Mouse (Mus musculus): ENCODE measurements around the gene Krtcap2. TPM values are rescaled to one million over a fixed set of nuclear protein-coding genes. Genes with fewer than 3 reads are reported as not detected.

Krtcap2 gene
- polyA plus RNA-seq, 1 experiment from 2014 or later: 274 TPM

GRCm38 (mm10) chr3:89227307-89228179 is 18.2 kb upstream of the Krtcap2 start:
- peak; percentile 65 for ATAC-seq (replicated peaks; ENCODE audit: insufficient number of reproducible peaks, low FRiP score, low TSS enrichment)
- Histone ChIP-seq H3K9ac (ENCODE audit: low read depth, low read length) (peak overlapping the region; percentile 58; the same call in 1 of the 2 replicates), H3K4me3 (ENCODE audit: low read depth, low read length) (peak overlapping the region; percentile 49), H3K27ac (ENCODE audit: low read depth, low read length) (0 out of 2 replicates have a peak overlapping the region, but pooled peaks have one; percentile 22), H3K36me3 (ENCODE audit: control insufficient read depth, insufficient read depth, low read length) (no peaks in the 10 kb centered on the region), H3K4me2 (peak overlapping the region; percentile 73), H3K9me3 (replicated peaks; ENCODE audit: control insufficient read depth, low read length) (no peaks in the 10 kb centered on the region), H3K27me3 (ENCODE audit: control insufficient read depth, insufficient read depth, low read length) (peaks cover 37% of the 10 kb centered on the region), H3K4me1 (ENCODE audit: control insufficient read depth, insufficient read depth, low read length) (peaks cover 9% of the 10 kb centered on the region; the same call in 1 of the 2 replicates)
- 4% methylated on average over 40 of the region's 41 CpGs for WGBS (ENCODE audit: insufficient replicate concordance)

GRCm38 (mm10) chr3:89228180-89228549 is 17.6 kb upstream of the Krtcap2 start:
- Histone ChIP-seq H3K36me3 (ENCODE audit: control insufficient read depth, insufficient read depth, low read length) (no peaks in the 10 kb centered on the region), H3K9me3 (replicated peaks; ENCODE audit: control insufficient read depth, low read length) (no peaks in the 10 kb centered on the region), H3K27me3 (ENCODE audit: control insufficient read depth, insufficient read depth, low read length) (peaks cover 37% of the 10 kb centered on the region), H3K9ac (ENCODE audit: low read depth, low read length) (peak overlapping the region; percentile 58; the same call in 1 of the 2 replicates), H3K4me1 (ENCODE audit: control insufficient read depth, insufficient read depth, low read length) (peaks cover 9% of the 10 kb centered on the region; the same call in 1 of the 2 replicates), H3K27ac (ENCODE audit: low read depth, low read length) (0 out of 2 replicates have a peak overlapping the region, but pooled peaks have one; percentile 6), H3K4me3 (ENCODE audit: low read depth, low read length) (peak overlapping the region; percentile 49), H3K4me2 (peak overlapping the region; percentile 73)
- under 1% methylated on average over 20 of the region's 20 CpGs for WGBS (ENCODE audit: insufficient replicate concordance)
- ATAC-seq (replicated peaks; ENCODE audit: insufficient number of reproducible peaks, low FRiP score, low TSS enrichment): no peak; the same call in 1 of the 2 replicates

GRCm38 (mm10) chr3:89228836-89229235 is 16.9 kb upstream of the Krtcap2 start, which contains the start of gene Muc1:
TSS of gene Muc1 (plus strand) at chr3:89229057.
- Histone ChIP-seq H3K4me2 (peak within 1 kb of the TSS; percentile 73), H3K27ac (ENCODE audit: low read depth, low read length) (0 out of 2 replicates have a peak within 1 kb of the TSS, but pooled peaks have one; percentile 6), H3K36me3 (ENCODE audit: control insufficient read depth, insufficient read depth, low read length) (no peaks in the 10 kb centered on the region), H3K27me3 (ENCODE audit: control insufficient read depth, insufficient read depth, low read length) (peaks cover 37% of the 10 kb centered on the region), H3K4me1 (ENCODE audit: control insufficient read depth, insufficient read depth, low read length) (peaks cover 9% of the 10 kb centered on the region; the same call in 1 of the 2 replicates), H3K9me3 (replicated peaks; ENCODE audit: control insufficient read depth, low read length) (no peaks in the 10 kb centered on the region), H3K4me3 (ENCODE audit: low read depth, low read length) (peak within 1 kb of the TSS; percentile 49), H3K9ac (ENCODE audit: low read depth, low read length) (peak within 1 kb of the TSS; percentile 58; the same call in 1 of the 2 replicates)
- WGBS (ENCODE audit: insufficient replicate concordance): 22% methylated on average over 10 of the region's 10 CpGs
- no peak for ATAC-seq (replicated peaks; ENCODE audit: insufficient number of reproducible peaks, low FRiP score, low TSS enrichment)

GRCm38 (mm10) chr3:89229276-89229675 is 16.5 kb upstream of the Krtcap2 start:
- Histone ChIP-seq H3K9me3 (replicated peaks; ENCODE audit: control insufficient read depth, low read length) (no peaks in the 10 kb centered on the region), H3K27me3 (ENCODE audit: control insufficient read depth, insufficient read depth, low read length) (peaks cover 37% of the 10 kb centered on the region), H3K9ac (ENCODE audit: low read depth, low read length) (no peak overlapping the region), H3K4me2 (0 out of 2 replicates have a peak overlapping the region, but pooled peaks have one; percentile 4), H3K4me1 (ENCODE audit: control insufficient read depth, insufficient read depth, low read length) (peaks cover 9% of the 10 kb centered on the region; the same call in 1 of the 2 replicates), H3K27ac (ENCODE audit: low read depth, low read length) (no peak overlapping the region), H3K36me3 (ENCODE audit: control insufficient read depth, insufficient read depth, low read length) (no peaks in the 10 kb centered on the region), H3K4me3 (ENCODE audit: low read depth, low read length) (no peak overlapping the region)
- ATAC-seq (replicated peaks; ENCODE audit: insufficient number of reproducible peaks, low FRiP score, low TSS enrichment): no peak
- 70% methylated on average over 4 of the region's 4 CpGs for WGBS (ENCODE audit: insufficient replicate concordance)

- ATAC-seq (replicated peaks; ENCODE audit: insufficient number of reproducible peaks, low FRiP score, low TSS enrichment): no peak
- Histone ChIP-seq H3K9ac (ENCODE audit: low read depth, low read length) (no peak overlapping the region), H3K4me3 (ENCODE audit: low read depth, low read length) (no peak overlapping the region), H3K36me3 (ENCODE audit: control insufficient read depth, insufficient read depth, low read length) (no peaks in the 10 kb centered on the region), H3K27ac (ENCODE audit: low read depth, low read length) (no peak overlapping the region), H3K9me3 (replicated peaks; ENCODE audit: control insufficient read depth, low read length) (no peaks in the 10 kb centered on the region), H3K4me1 (ENCODE audit: control insufficient read depth, insufficient read depth, low read length) (peaks cover 9% of the 10 kb centered on the region; the same call in 1 of the 2 replicates), H3K27me3 (ENCODE audit: control insufficient read depth, insufficient read depth, low read length) (peaks cover 36% of the 10 kb centered on the region), H3K4me2 (no peak overlapping the region)
- WGBS (ENCODE audit: insufficient replicate concordance): 73% methylated on average over 2 of the region's 2 CpGs
Observed at GRCm38 (mm10) chr3:89230561-89230960, 15.2 kb upstream of the Krtcap2 start.

- Histone ChIP-seq H3K4me3 (ENCODE audit: low read depth, low read length) (no peak overlapping the region), H3K27ac (ENCODE audit: low read depth, low read length) (no peak overlapping the region), H3K4me1 (ENCODE audit: control insufficient read depth, insufficient read depth, low read length) (peaks cover 9% of the 10 kb centered on the region; the same call in 1 of the 2 replicates), H3K9me3 (replicated peaks; ENCODE audit: control insufficient read depth, low read length) (no peaks in the 10 kb centered on the region), H3K27me3 (ENCODE audit: control insufficient read depth, insufficient read depth, low read length) (peaks cover 29% of the 10 kb centered on the region), H3K36me3 (ENCODE audit: control insufficient read depth, insufficient read depth, low read length) (no peaks in the 10 kb centered on the region), H3K9ac (ENCODE audit: low read depth, low read length) (no peak overlapping the region), H3K4me2 (no peak overlapping the region)
- WGBS (ENCODE audit: insufficient replicate concordance): 43% methylated on average over 7 of the region's 7 CpGs
- ATAC-seq (replicated peaks; ENCODE audit: insufficient number of reproducible peaks, low FRiP score, low TSS enrichment): no peak
Observed at GRCm38 (mm10) chr3:89231345-89231744, 14.4 kb upstream of the Krtcap2 start.

- H3K27me3 ChIP-seq (ENCODE audit: control insufficient read depth, insufficient read depth, low read length): peaks cover 24% of the 10 kb centered on the region
- H3K4me2 ChIP-seq: no peak overlapping the region
- H3K27ac ChIP-seq (ENCODE audit: low read depth, low read length): no peak overlapping the region
- 70% methylated on average over 16 of the region's 16 CpGs for WGBS (ENCODE audit: insufficient replicate concordance)
- H3K9me3 ChIP-seq (replicated peaks; ENCODE audit: control insufficient read depth, low read length): no peaks in the 10 kb centered on the region
- H3K4me1 ChIP-seq (ENCODE audit: control insufficient read depth, insufficient read depth, low read length): peaks cover 9% of the 10 kb centered on the region; the same call in 1 of the 2 replicates
- H3K36me3 ChIP-seq (ENCODE audit: control insufficient read depth, insufficient read depth, low read length): no peaks in the 10 kb centered on the region
- H3K4me3 ChIP-seq (ENCODE audit: low read depth, low read length): no peak overlapping the region
- H3K9ac ChIP-seq (ENCODE audit: low read depth, low read length): no peak overlapping the region
- ATAC-seq (replicated peaks; ENCODE audit: insufficient number of reproducible peaks, low FRiP score, low TSS enrichment): no peak
Observed at GRCm38 (mm10) chr3:89231772-89232275, 13.9 kb upstream of the Krtcap2 start.

GRCm38 (mm10) chr3:89232614-89233013 is 13.2 kb upstream of the Krtcap2 start:
- no peak overlapping the region for H3K4me2 ChIP-seq
- peaks cover 7% of the 10 kb centered on the region; the same call in 1 of the 2 replicates for H3K4me1 ChIP-seq (ENCODE audit: control insufficient read depth, insufficient read depth, low read length)
- WGBS (ENCODE audit: insufficient replicate concordance): 62% methylated on average over 6 of the region's 6 CpGs
- no peak overlapping the region for H3K27ac ChIP-seq (ENCODE audit: low read depth, low read length)
- no peaks in the 10 kb centered on the region for H3K9me3 ChIP-seq (replicated peaks; ENCODE audit: control insufficient read depth, low read length)
- no peak overlapping the region for H3K9ac ChIP-seq (ENCODE audit: low read depth, low read length)
- no peak overlapping the region for H3K4me3 ChIP-seq (ENCODE audit: low read depth, low read length)
- H3K36me3 ChIP-seq (ENCODE audit: control insufficient read depth, insufficient read depth, low read length): no peaks in the 10 kb centered on the region
- no peak for ATAC-seq (replicated peaks; ENCODE audit: insufficient number of reproducible peaks, low FRiP score, low TSS enrichment)
- H3K27me3 ChIP-seq (ENCODE audit: control insufficient read depth, insufficient read depth, low read length): peaks cover 24% of the 10 kb centered on the region

Data from heart, embryonic 11.5 days (tissue).